Mouse (Mus musculus) G1E (cell line): ENCODE measurements around the gene Ifnl3.

Experiments
- CTCF ChIP-seq: IDR thresholded peaks from 2 replicates; pipeline ENCODE4 v1.5.1; 2012; ENCODE audit warnings: low read depth, low read length, inconsistent platforms, mixed read lengths
- GATA1 ChIP-seq: IDR thresholded peaks from 2 replicates; pipeline ENCODE4 v1.6.1; 2012; ENCODE audit warnings: borderline replicate concordance, low read length, inconsistent platforms, mixed read lengths

- TF ChIP-seq CTCF (no peak), GATA1 (no peak)
Observed at GRCm38 (mm10) chr7:28495426-28495825, 27.2 kb upstream of the Ifnl3 start.
